Mouse (Mus musculus): Measurements from ENCODE around the gene Dus4l. TPM values are rescaled to one million over a fixed set of nuclear protein-coding genes. Genes with fewer than 3 reads are reported as not detected.
"Not testable (repeated sequence)": the region's sequence is repeated elsewhere in the genome, so short reads cannot be mapped to it uniquely, and the experiment has no call there.

The Dus4l gene
- polyA plus RNA-seq, 1 experiment from 2014 or later, result 12.6 TPM

DNA sequence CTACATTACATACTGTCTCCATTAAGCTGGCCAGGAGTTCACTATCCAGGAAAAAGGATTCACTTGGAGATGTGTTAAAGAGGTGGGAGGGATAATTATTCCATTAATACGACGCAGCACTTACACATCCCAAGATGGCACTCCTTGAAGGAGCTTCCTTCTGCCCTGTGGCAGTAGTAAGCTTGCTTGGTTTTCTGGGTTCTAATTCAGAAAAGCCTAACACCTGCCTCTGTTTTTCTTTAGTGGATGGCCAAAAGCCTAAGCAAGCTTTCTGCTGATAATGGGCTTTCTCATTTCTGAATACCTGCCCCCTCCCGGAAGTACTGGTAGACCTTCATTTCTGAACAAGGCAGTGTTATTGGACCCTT lies 19.4 kb downstream of the Dus4l start:
- no peaks in the 10 kb centered on the region for H3K27me3 ChIP-seq
- H3K9me3 ChIP-seq (replicated peaks), result no peaks in the 10 kb centered on the region
- H3K27ac ChIP-seq (replicated peaks), result no peak overlapping the region
- peak overlapping the region; percentile 82 for H3K4me2 ChIP-seq (replicated peaks)
- H3K9ac ChIP-seq, result no peak overlapping the region
- WGBS, result 90% methylated on average over 3 of the region's 3 CpGs
- ATAC-seq (ENCODE audit: insufficient number of reproducible peaks, low FRiP score, low TSS enrichment, low read depth), result no peak
- H3K4me3 ChIP-seq (replicated peaks), result peak overlapping the region; percentile 62; the same call in 1 of the 2 replicates
- H3K36me3 ChIP-seq, result no peaks in the 10 kb centered on the region
- H3K4me1 ChIP-seq, result peaks cover 12% of the 10 kb centered on the region; the same call in 1 of the 2 replicates

DNA sequence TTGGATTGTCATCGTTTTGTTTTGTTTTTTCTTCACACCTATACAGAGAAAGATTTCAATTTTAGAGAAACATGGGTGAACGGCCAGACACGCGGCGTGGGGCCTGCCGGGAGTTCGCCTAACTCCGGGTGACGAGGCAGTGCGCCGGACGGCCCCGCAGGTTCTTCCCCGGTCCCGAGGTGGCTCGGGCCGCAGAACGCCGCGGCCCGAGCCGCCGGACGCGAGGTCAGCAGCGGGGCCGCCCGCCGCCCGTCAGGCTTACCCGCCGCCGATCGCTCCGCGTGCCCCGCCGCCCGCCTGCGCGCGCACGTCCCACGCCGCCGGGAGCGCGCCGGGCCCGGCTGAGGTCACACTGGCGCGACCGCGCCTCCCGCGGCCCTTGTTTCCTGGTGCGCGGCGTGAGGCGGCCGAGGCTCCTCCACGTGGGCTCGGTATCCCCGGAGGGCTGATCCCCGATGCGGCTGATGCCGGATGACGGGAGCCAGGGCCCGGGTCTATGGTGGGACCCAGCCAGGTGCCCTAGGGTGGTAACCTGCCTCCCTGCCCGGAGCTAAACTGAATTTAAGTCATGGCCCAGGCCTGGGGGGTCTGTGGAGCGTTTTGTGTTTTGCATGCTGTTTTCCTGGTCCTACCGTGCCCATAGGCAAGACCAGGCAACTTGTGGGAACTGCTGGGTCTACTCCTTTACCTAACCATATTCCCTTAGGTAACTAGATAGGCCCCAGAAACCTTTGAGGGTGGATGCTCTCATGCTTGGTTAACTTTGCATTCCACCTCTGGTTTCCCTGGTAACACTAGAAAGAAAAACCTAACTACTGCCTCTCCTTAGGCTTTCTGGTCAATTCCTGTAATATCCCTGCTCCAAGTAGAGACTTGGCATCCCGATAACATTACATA lies 20.0 kb downstream of the Dus4l start, which contains the start of gene Bcap29:
Bcap29 (minus strand) TSS at position 316 of the 897 bp plus-strand sequence.
- peak; percentile 88 for ATAC-seq (ENCODE audit: insufficient number of reproducible peaks, low FRiP score, low TSS enrichment, low read depth)

DNA sequence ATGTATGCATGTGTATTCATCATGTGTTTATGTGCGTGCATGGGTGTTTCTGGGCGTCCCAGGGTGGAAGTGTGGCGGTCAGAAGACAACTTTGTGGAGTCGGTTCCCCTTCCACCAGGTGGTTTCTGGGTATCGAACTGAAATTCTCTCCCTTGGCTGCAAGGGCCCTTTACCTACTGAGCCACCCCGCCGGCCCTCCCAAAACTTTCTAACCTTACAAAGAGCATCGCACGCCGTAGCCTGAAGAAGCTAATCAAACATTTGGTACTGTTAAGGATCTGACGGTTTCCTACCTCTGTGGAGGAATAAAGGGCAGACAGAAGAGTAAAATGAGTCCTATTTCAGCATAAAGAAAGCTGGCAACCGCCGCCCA lies 20.7 kb downstream of the Dus4l start:
- Histone ChIP-seq H3K27ac (replicated peaks) (peak overlapping the region; percentile 58; the same call in 1 of the 2 replicates), H3K4me3 (replicated peaks) (peak overlapping the region; percentile 62), H3K4me2 (replicated peaks) (peak overlapping the region; percentile 82), H3K36me3 (no peaks in the 10 kb centered on the region), H3K9ac (peak overlapping the region; percentile 77), H3K9me3 (replicated peaks) (no peaks in the 10 kb centered on the region), H3K27me3 (no peaks in the 10 kb centered on the region), H3K4me1 (peaks cover 12% of the 10 kb centered on the region; the same call in 1 of the 2 replicates)
- ATAC-seq (ENCODE audit: insufficient number of reproducible peaks, low FRiP score, low TSS enrichment, low read depth), result 0 out of 2 replicates have a peak, but pooled peaks have one; percentile 20
- WGBS, result 5% methylated on average over 13 of the region's 13 CpGs

More for the DNA sequence above, 20.0 kb downstream of the Dus4l start, which contains the start of gene Bcap29:
- no peaks in the 10 kb centered on the region for H3K9me3 ChIP-seq (replicated peaks)
- peaks cover 12% of the 10 kb centered on the region; the same call in 1 of the 2 replicates for H3K4me1 ChIP-seq
- H3K27ac ChIP-seq (replicated peaks), result peak within 1 kb of the TSS; percentile 58
- WGBS, result 1% methylated on average over 70 of the region's 73 CpGs
- no peaks in the 10 kb centered on the region for H3K36me3 ChIP-seq
- H3K27me3 ChIP-seq, result no peaks in the 10 kb centered on the region
- peak within 1 kb of the TSS; percentile 77 for H3K9ac ChIP-seq
- H3K4me2 ChIP-seq (replicated peaks), result peak within 1 kb of the TSS; percentile 82
- peak within 1 kb of the TSS; percentile 62 for H3K4me3 ChIP-seq (replicated peaks)

DNA sequence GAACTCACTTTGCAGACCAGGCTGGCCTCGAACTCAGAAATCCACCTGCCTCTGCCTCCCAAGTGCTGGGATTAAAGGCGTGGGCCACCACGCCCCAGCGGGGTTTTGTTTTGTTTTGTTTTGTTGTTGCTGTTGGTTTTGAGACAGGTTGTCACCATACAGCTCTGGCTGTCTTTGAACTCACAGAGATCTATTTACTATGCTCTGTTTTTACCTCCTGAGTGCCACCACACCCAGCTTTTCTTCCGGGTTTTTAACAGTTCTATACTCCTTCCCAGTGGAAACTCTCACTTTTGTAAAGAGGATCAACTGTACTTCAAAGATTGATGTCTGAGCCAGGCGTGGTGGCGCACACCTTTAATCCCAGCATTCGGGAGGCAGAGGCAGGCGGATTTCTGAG lies 26.2 kb downstream of the Dus4l start:
- not testable (repeated sequence) for H3K4me3 ChIP-seq (replicated peaks); H3K9me3 ChIP-seq (replicated peaks); H3K27me3 ChIP-seq; H3K36me3 ChIP-seq; H3K27ac ChIP-seq (replicated peaks); H3K4me1 ChIP-seq; H3K9ac ChIP-seq; H3K4me2 ChIP-seq (replicated peaks); ATAC-seq (ENCODE audit: insufficient number of reproducible peaks, low FRiP score, low TSS enrichment, low read depth)
- 91% methylated on average over 9 of the region's 9 CpGs for WGBS

DNA sequence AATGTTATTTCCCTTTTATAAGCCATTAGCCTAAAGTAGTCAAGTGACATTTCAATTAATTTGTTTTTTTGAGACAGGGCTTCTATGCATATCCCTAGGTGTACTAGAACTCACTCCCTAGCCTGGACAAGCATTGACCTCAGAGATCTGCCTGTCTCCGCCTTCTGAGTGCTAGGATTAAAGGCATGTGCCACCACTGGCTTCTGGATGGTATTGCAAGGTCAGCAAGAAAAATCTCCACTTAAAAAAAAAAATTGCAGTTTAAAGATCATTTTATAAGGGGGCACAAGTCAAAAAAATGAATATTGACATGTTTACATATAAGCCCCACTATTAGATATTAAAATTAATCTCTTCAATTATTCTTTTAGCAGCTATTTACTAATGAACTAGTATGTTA lies 29.6 kb downstream of the Dus4l start:
- no peaks in the 10 kb centered on the region for H3K9me3 ChIP-seq (replicated peaks)
- whole genome bisulfite sequencing, result 92% methylated on average over 1 of the region's 1 CpGs
- peaks cover 13% of the 10 kb centered on the region for H3K36me3 ChIP-seq
- no peak for ATAC-seq (ENCODE audit: insufficient number of reproducible peaks, low FRiP score, low TSS enrichment, low read depth)
- H3K9ac ChIP-seq, result no peak overlapping the region
- no peak overlapping the region for H3K4me2 ChIP-seq (replicated peaks)
- H3K4me1 ChIP-seq, result 0 out of 2 replicates have a peak, but pooled peaks cover 4% of the 10 kb centered on the region
- H3K27me3 ChIP-seq, result no peaks in the 10 kb centered on the region
- H3K27ac ChIP-seq (replicated peaks), result no peak overlapping the region
- no peak overlapping the region for H3K4me3 ChIP-seq (replicated peaks)

DNA sequence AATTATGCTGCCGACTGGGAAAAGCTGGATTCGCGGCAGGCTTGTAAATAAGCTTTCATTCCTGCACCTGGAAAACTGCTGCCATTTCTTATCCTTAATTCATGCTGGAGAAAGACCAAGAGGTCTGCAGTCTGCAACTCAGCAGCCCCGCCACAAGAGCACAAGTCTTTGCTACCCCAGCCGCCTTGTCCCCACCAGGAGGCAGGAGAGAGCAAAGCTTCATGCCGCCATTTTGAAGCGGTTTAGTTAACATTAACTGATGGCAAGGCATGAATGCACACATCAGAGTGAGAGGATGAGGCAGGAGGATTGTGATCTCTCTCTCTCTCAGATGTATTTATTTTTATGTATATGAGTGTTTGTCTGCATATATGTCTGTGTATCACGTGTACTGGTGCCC lies 34.5 kb downstream of the Dus4l start:
- Histone ChIP-seq H3K4me1 (0 out of 2 replicates have a peak, but pooled peaks cover 4% of the 10 kb centered on the region), H3K36me3 (peaks cover 8% of the 10 kb centered on the region), H3K9me3 (replicated peaks) (no peaks in the 10 kb centered on the region), H3K9ac (no peak overlapping the region), H3K4me3 (replicated peaks) (no peak overlapping the region), H3K27ac (replicated peaks) (no peak overlapping the region), H3K27me3 (no peaks in the 10 kb centered on the region), H3K4me2 (replicated peaks) (no peak overlapping the region)
- WGBS, result 84% methylated on average over 8 of the region's 8 CpGs
- no peak for ATAC-seq (ENCODE audit: insufficient number of reproducible peaks, low FRiP score, low TSS enrichment, low read depth)

DNA sequence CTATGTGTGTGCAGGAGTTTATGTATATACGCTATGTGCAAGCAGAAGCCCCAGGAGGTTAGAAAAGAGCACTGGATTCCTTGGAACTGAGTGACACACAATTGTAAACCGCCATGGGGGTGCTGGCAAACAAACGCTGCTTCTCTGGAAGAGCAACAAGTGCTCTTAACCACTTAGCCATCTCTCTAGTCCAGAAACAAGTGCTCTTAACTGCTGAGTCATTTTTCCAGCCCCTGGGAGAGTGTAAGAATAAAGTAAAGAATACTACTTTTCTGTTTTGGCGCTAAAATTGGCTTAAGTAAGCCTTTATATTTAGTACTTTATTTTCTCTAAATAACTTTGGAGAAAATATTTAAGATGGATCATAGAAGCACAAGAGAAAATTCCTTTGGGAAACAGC lies 41.3 kb downstream of the Dus4l start:
- 77% methylated on average over 4 of the region's 4 CpGs for WGBS
- Histone ChIP-seq H3K9ac (no peak overlapping the region), H3K27me3 (no peaks in the 10 kb centered on the region), H3K4me3 (replicated peaks) (no peak overlapping the region), H3K4me2 (replicated peaks) (no peak overlapping the region), H3K4me1 (no peaks in the 10 kb centered on the region), H3K27ac (replicated peaks) (no peak overlapping the region), H3K36me3 (peaks cover 4% of the 10 kb centered on the region), H3K9me3 (replicated peaks) (no peaks in the 10 kb centered on the region)
- no peak for ATAC-seq (ENCODE audit: insufficient number of reproducible peaks, low FRiP score, low TSS enrichment, low read depth)

DNA sequence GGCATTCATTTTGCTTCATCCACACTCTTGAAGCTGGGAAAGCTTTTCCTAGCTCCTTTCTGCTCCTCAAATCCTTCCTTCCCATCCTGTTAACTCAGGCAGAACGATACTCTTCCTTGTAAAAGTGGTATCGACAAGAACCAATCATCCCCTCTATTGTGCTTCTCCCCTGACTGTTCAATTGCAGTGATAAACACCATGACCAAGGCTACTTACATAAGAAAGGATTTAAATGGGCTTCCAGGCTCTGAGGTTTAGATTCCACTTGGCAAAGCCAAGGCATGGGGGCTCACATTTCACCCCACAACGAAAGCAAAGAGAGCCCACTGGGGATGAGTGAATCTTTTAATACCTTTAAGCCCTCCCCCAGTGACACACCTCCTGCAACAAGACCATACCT lies 46.5 kb downstream of the Dus4l start:
- ATAC-seq (ENCODE audit: insufficient number of reproducible peaks, low FRiP score, low TSS enrichment, low read depth), result no peak
- 21% methylated on average over 3 of the region's 3 CpGs for WGBS

DNA sequence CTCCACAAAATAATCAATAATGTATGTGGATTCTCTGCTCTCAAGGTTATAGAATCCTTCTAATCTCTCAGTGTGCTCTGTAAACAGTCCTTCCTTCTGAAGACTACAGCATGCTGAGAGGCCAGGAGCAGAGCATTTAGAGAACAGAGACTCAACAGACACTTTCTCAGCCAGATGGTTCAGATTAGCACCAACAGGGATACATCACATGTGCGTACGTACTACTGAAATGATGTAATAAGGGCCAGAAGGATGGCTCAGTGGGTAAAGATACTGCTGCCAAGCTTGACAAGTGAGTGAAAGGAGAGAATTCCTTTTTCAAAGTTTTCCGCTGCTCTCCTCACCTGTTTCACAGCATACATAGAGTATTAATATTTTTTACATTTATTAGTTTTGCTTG lies 49.7 kb downstream of the Dus4l start:
- Histone ChIP-seq H3K27ac (replicated peaks) (no peak overlapping the region), H3K9me3 (replicated peaks) (no peaks in the 10 kb centered on the region), H3K4me1 (no peaks in the 10 kb centered on the region), H3K4me3 (replicated peaks) (no peak overlapping the region), H3K9ac (no peak overlapping the region), H3K36me3 (no peaks in the 10 kb centered on the region), H3K27me3 (no peaks in the 10 kb centered on the region), H3K4me2 (replicated peaks) (no peak overlapping the region)
- WGBS, result 43% methylated on average over 3 of the region's 3 CpGs
- ATAC-seq (ENCODE audit: insufficient number of reproducible peaks, low FRiP score, low TSS enrichment, low read depth), result no peak

More for the DNA sequence above, 46.5 kb downstream of the Dus4l start:
- H3K27me3 ChIP-seq, result no peaks in the 10 kb centered on the region
- no peak overlapping the region for H3K4me2 ChIP-seq (replicated peaks)
- no peaks in the 10 kb centered on the region for H3K36me3 ChIP-seq
- H3K9me3 ChIP-seq (replicated peaks), result no peaks in the 10 kb centered on the region
- no peak overlapping the region for H3K4me3 ChIP-seq (replicated peaks)
- no peak overlapping the region for H3K9ac ChIP-seq
- no peak overlapping the region for H3K27ac ChIP-seq (replicated peaks)
- H3K4me1 ChIP-seq, result no peaks in the 10 kb centered on the region

DNA sequence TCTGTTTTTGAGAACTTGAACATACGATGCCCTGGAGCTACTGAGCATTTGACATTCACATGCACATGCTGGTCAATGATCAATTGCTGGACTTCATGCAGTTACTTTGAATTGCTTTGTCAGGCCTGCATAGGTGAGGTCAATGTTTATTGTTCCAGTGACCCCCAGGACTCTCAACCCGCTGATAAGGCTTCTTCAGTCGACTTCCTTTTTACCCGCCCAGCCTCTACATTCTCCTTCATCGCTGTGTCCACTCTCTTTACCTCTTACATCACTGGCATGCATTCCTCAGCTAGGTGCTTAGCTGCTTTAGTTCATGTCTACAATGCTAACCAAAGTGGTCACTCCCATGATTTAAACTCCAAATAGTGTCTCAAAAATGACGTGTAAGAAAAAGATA lies 51.0 kb downstream of the Dus4l start:
- H3K36me3 ChIP-seq, result no peaks in the 10 kb centered on the region
- H3K27me3 ChIP-seq, result no peaks in the 10 kb centered on the region

DNA sequence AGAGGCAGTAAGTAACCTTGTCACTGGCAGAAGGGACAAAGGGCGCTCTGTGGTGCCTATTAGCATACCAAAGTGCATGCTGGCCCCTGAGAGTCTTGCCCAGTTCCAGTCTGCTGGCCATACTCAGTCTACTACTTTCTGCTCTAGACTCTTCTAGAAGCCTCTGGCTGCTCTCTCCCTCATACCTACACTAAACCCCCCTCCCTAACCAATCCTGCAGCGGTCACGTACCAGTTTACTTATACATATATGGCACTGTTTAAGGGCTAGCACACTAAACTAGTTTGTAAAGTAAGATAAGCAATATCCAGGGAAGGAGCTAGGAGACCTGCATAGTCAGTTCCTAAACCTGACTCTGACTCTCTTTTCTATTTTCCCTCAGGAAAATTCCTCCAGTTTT lies 60.3 kb downstream of the Dus4l start:
- ATAC-seq (ENCODE audit: insufficient number of reproducible peaks, low FRiP score, low TSS enrichment, low read depth), result no peak
- Histone ChIP-seq H3K27me3 (no peaks in the 10 kb centered on the region), H3K36me3 (0 out of 2 replicates have a peak, but pooled peaks cover 3% of the 10 kb centered on the region), H3K4me2 (replicated peaks) (no peak overlapping the region), H3K27ac (replicated peaks) (no peak overlapping the region), H3K9ac (no peak overlapping the region), H3K4me1 (no peaks in the 10 kb centered on the region), H3K9me3 (replicated peaks) (no peaks in the 10 kb centered on the region), H3K4me3 (replicated peaks) (no peak overlapping the region)
- WGBS, result 82% methylated on average over 3 of the region's 3 CpGs

More for the DNA sequence above, 51.0 kb downstream of the Dus4l start:
- ATAC-seq (ENCODE audit: insufficient number of reproducible peaks, low FRiP score, low TSS enrichment, low read depth), result no peak
- WGBS, result 79% methylated on average over 6 of the region's 6 CpGs
- no peak overlapping the region for H3K9ac ChIP-seq
- H3K4me1 ChIP-seq, result no peaks in the 10 kb centered on the region
- no peaks in the 10 kb centered on the region for H3K9me3 ChIP-seq (replicated peaks)
- no peak overlapping the region for H3K4me3 ChIP-seq (replicated peaks)
- H3K4me2 ChIP-seq (replicated peaks), result no peak overlapping the region
- H3K27ac ChIP-seq (replicated peaks), result no peak overlapping the region
